Mouse (Mus musculus) cortical plate, adult 2 months (tissue): ENCODE measurements around the gene Dlg3.

Source experiments
- CTCF ChIP-seq: fragments of 200-500 bp; IDR thresholded peaks from 2 replicates; pipeline ENCODE4 v1.5.1; 2011; ENCODE audit warnings: mild to moderate bottlenecking, control low read depth, low read length; ENCODE audit not compliant: insufficient read depth; ENCODE audit errors: extremely low read depth
- POLR2A ChIP-seq: fragments of 200-500 bp; IDR thresholded peaks from 2 replicates; pipeline ENCODE4 v1.6.1; 2011; ENCODE audit warnings: mild to moderate bottlenecking, low read length, control low read depth; ENCODE audit not compliant: insufficient read depth; ENCODE audit errors: extremely low read depth

DNA sequence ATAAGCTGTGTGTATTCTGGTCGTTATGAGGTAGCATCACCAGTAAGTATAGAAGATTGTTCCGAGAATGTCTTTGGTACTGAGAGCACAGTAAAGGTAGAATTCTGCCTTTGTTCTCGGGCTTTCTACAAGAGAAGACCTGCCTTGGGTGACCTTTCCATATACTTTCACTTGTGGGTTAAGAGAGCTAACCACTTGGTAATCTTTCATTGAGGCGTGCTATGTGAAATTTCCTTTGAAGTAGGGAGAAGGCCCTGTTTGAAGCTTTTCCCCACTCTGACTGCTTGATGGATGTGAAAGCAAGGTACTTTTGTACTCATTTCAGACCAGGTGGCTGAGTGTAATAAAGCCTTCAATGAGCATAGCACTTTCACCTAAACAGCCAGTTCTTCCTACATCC is 21.8 kb downstream of the Dlg3 start:
- TF ChIP-seq CTCF (no peak), POLR2A (no peak)
